Mouse (Mus musculus) left cerebral cortex, adult 9 months (tissue): ENCODE measurements around the gene Fhad1.
"Not testable (repeated sequence)": the region's sequence is repeated elsewhere in the genome, so short reads cannot be mapped to it uniquely, and the experiment has no call there.

ENCODE experiments used
- DNase-seq, 2 experiments: peaks; one replicate each; pipeline ENCODE4 v3.0.0; 2022; ENCODE audit warnings: low spot score in 2 of 2

Gene Fhad1

GRCm38 (mm10) chr4:142014659-142015608 lies at the start of gene Fhad1:
Fhad1 (minus strand) TSS chr4:142015082.
- DNase-seq, result peak in 1 of 2 experiments; percentile 52

- DNase-seq, result no peak
Observed at GRCm38 (mm10) chr4:142063057-142063534, 48.2 kb upstream of the Fhad1 start.

GRCm38 (mm10) chr4:142061485-142062240 lies 46.8 kb upstream of the Fhad1 start:
- DNase-seq, result no peak

- no peak for DNase-seq
Observed at GRCm38 (mm10) chr4:142060455-142061378, 45.8 kb upstream of the Fhad1 start.

- DNase-seq, result no peak
Observed at GRCm38 (mm10) chr4:142059841-142060193, 44.9 kb upstream of the Fhad1 start.

- no peak for DNase-seq
Observed at GRCm38 (mm10) chr4:142059113-142059840, 44.4 kb upstream of the Fhad1 start.

GRCm38 (mm10) chr4:142057529-142058216 lies 42.8 kb upstream of the Fhad1 start:
- peak in 1 of 2 experiments; percentile 43 for DNase-seq

- DNase-seq, result no peak
Observed at GRCm38 (mm10) chr4:142055600-142055999, 40.7 kb upstream of the Fhad1 start.

- DNase-seq, result no peak
Observed at GRCm38 (mm10) chr4:142054580-142054979, 39.7 kb upstream of the Fhad1 start.

- no peak for DNase-seq
Observed at GRCm38 (mm10) chr4:142053661-142054448, 39.0 kb upstream of the Fhad1 start.

GRCm38 (mm10) chr4:142053261-142053660 lies 38.4 kb upstream of the Fhad1 start:
- DNase-seq, result no peak

GRCm38 (mm10) chr4:142052391-142053132 lies 37.7 kb upstream of the Fhad1 start:
- DNase-seq, result no peak

- not testable (repeated sequence) for DNase-seq
Observed at GRCm38 (mm10) chr4:142051883-142052282, 37.0 kb upstream of the Fhad1 start.

- DNase-seq, result no peak
Observed at GRCm38 (mm10) chr4:142049963-142050362, 35.1 kb upstream of the Fhad1 start.

- no peak for DNase-seq
Observed at GRCm38 (mm10) chr4:142048391-142048790, 33.5 kb upstream of the Fhad1 start.

GRCm38 (mm10) chr4:142047005-142047404 lies 32.1 kb upstream of the Fhad1 start:
- no peak for DNase-seq

- no peak for DNase-seq
Observed at GRCm38 (mm10) chr4:142046496-142046895, 31.6 kb upstream of the Fhad1 start.

- no peak for DNase-seq
Observed at GRCm38 (mm10) chr4:142045595-142046163, 30.8 kb upstream of the Fhad1 start.
